Mouse (Mus musculus) right cerebral cortex, postnatal 10 days (tissue): ENCODE data around the gene Tmcc3.
A peak's percentile ranks its signal among the peaks of the same experiment; 100 is the strongest.

Experiments used
- DNase-seq, 2 experiments: peaks; one replicate each; pipeline ENCODE4 v3.0.0; 2021; ENCODE audit warnings: low spot score in 2 of 2

Tmcc3 gene

DNA sequence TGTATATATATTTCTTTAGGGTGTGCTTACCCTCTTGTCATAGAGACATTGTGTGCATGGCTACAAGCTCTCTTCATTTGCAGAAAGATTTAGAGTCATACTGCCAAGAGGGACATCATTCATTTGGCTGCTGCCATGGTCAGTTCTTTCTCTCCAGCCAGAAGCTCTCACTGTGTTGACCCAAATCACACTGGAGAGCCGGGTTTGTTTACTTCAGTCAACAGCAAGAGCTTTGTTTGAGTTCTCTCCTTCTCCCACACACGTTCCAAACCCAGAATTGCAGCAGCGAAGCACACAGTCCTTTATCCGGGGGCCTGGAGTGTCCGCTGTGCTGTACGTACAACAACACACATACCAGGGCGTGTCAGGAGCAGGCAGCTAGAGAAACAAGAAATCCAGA, 154.6 kb downstream of the Tmcc3 start:
- DNase-seq, result peak; percentile 32 to 46

DNA sequence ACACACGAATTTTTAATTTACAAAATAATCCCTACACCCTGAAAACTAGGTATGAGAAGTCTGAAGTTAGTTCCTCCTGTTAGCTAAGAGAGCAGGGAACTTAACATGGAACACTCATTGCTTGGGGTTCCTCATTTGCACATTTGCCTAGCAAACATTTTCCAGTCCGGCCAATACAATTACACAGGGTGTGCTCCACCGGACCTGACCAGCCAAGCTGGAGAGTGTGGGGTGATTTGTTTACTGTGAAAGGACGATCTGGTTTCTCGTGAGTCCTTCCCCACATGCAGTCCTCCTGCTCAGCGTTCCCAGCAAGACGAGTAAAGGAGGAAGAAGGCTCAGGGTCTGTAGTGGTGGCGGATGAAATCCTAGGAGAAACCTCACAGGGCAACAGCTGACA, 159.7 kb downstream of the Tmcc3 start:
- DNase-seq, result no peak

DNA sequence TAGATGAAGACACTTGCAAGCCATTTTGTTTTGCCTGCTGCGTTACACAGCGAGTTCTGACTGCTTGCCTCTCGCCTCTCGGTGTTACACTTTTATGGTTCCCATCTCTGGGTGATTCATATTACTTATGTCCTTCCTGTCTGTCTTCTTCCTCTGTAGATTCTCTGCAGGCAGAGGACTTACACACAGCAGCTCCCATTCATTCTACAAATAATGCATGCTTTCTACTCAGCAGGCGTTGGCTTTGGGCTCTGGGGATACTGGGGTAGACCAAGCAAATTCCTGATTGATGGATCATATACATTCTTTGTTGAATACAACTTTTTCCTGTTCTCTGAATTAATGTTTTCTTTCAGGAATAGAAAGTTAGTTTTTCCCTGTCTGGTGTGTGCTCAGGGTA, 161.8 kb downstream of the Tmcc3 start:
- DNase-seq, result no peak

DNA sequence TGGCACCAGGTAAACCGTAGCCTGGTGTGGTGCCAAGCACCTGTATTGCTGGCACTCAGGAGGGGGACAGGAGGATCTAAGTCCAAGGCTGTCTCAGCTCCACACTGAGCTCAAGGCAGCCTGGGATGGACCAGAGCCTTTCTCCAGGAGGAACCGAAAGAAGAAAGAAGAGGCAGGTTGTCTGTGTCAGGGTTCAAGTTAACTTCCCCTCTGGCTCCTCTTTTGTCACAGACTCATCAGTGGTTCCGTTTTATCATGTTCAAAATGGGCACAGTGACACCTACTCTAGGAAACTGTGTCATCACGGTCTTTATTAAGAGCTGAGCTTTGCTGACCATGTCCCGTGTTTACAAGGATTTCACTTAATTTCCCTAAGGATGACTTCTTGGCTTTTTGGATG, 162.4 kb downstream of the Tmcc3 start:
- no peak for DNase-seq

DNA sequence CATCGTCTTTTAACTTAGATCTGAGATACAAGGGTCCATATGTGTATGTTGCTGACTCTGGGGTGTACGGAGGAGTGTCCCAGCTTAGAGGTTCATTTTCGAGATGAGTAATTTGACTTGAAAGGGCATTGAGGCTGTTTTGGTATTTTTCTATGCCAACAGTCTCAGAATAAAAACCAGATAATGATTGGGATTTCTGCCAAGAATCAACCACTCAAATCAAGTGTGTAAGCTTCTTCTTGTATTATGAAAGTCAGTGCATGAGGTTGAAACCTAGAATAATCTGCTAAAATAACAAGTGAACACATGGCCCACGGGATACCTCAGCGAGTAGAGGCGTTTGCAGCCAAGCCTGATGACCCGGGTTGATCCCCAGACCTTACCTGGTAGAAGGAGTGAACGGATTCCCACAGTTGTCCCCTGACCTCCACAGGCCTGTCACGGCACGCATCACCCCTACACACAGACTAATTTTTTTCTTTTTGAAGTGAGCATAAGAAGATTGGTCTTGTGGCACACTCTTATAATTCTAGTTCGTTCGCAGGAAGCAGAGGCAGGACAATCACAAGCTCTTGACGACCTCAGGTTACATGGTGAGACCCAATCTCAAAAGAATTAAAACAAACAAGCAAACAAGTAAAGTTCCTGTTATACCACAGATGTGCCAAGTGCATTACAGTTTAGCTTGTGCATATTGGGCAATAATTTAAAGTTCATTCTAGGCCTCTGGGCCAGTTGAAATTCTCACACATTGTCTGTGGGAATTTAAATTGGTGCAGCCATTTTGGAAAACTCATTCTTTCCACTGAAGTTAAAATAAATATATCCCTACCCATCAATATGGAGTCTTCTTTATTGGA, 165.8 kb downstream of the Tmcc3 start:
- no peak for DNase-seq

DNA sequence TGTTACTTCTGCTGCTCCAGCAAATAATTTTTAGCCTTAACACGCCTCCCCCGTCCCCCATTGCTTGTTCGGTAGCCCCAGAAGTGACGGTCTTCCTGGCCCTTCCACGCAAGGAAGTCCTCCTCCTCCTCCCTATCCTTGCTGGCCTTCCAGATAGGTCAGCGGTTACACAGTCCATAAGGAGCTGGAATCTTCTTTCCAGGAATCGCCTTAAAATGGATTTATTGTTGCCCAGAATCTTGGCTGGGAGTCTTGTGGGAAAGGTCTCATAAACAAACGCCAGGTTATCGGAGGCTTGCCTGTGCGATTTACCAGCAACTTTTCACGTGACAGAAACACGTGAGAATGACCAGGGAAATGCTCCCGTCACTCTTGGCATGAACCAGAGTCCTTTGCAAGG, 167.9 kb downstream of the Tmcc3 start:
- no peak for DNase-seq

DNA sequence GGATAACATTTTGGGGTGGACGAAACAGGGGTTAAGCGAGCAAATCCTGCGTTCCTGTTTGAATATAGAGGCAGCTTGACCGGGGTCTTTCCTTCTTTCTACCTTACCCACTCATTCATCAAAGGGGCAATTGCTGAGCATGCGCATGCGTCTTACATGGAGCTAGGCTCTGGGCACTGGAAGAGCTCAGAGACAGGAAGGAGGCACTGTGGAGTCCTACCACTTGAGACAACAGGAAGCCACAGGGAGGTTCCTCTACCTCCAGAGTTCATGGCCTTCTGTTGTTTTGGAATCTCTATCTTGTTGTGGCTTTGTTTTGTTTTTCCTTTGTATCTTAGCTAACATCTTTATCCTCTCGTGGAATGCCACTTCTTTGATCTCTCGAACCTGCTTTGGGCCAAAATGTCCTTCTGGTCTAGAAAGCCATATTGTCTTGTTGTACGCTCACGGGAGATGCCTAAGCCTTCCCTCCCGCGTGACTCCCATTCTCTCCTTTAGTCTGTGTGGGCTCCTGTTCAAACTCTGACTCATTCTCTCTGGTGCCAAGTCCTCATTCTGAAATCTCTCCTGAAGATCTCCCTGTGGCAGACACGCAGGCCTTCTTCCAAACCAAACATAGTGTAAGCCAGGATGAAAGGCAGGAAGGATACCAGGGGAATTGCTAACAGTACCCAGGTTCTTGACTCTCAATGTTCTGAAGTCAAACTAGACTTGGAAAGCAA, 168.8 kb downstream of the Tmcc3 start:
- peak; percentile 52 to 60 for DNase-seq

DNA sequence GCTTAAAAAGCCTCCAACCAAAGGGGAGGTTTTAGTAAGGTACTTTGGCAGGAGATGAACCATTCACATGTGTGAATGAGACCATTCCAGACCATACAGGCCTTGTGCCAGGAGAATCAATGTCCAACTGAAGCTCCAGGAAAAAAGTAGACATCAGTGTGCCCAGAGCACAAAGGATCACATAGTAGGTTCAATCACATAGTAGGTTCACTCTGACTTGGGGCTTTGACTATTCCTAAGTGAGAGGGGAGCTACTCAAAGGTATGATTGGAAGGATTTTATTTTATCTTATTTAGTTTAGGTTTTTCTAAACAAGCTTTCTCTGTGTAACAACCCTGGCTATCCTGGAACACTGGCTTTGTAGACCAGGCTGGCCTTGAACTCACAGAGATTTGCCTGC, 169.9 kb downstream of the Tmcc3 start:
- no peak for DNase-seq

DNA sequence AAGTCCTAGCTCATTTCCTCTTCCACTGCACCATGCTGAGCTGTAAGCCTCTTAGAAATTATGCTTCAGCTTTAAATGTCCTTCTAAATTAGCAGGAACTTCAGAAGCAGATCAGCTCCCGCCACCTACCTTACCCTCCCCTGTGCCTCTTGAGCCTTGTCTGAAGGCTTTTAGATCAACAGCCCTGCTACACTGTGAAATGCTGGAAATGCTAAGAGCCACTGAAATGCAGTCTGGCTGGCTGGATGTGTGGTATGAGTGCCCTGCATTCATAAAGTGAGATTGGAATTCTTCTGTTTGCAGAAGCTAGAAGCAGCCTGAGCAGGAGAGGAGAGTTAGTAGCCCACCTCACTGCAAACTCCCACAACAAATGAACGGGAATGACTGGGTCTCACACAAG, 174.4 kb downstream of the Tmcc3 start:
- DNase-seq, result no peak

DNA sequence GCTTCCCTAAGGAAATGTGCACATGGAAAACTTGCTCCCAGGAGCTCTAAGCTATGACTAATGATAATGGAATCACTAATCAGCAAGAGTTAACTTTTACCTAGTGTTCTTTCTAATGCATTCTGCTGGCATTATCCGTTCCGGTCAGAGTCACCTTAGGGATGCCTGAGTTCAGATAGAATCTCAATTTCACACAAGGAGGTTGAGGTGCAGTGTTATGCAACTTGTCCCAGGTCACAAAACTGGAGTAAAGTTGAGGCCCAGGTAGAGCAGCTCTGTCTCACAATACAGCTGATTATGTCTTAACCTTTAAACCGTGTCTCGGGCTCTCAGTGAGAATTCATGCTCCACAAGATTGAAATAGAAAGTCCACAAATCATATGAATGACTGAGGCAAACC, 177.8 kb downstream of the Tmcc3 start:
- no peak for DNase-seq

DNA sequence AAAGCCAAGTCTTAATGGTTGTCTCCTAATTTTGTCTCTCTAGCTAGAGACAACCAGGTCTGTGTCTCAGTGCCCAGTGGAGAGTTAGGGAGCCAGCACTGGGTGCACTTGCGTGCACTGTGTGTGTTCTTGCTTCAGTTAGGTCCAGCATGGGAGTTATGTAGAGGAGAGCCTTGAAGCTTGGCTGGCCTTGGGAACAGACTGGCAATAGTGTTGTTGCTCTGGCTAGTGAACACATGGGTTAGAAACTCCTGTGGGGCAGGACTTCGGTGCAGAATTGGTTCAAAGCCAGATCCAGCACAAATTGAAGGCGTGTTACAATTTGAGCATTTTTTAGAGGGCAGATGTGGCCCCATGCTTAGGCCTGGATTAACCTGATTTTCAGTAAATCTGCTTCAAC, 179.3 kb downstream of the Tmcc3 start:
- DNase-seq, result no peak

DNA sequence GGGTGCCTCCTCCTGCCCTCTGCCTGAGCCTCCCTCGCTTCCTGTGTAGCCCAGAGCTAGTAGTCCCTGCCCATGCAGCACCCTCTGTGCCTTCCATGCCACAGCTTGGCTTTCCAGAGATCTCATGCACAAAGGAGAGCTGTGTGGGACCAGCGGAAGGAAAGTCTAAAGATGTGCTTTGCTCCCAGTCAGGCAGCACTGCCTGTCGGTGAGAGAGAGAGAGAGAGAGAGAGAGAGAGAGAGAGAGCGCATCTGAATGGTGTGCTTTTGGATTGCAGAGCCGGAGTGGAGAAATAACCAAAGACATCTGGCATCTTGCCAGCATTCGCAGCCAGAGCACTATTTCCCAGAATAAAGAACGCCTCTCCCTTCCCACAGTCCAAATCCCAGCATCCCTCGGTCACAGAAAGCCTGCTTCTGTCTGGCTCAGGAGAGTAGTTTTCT, 182.7 kb downstream of the Tmcc3 start:
- DNase-seq, result peak; percentile 84 to 87

DNA sequence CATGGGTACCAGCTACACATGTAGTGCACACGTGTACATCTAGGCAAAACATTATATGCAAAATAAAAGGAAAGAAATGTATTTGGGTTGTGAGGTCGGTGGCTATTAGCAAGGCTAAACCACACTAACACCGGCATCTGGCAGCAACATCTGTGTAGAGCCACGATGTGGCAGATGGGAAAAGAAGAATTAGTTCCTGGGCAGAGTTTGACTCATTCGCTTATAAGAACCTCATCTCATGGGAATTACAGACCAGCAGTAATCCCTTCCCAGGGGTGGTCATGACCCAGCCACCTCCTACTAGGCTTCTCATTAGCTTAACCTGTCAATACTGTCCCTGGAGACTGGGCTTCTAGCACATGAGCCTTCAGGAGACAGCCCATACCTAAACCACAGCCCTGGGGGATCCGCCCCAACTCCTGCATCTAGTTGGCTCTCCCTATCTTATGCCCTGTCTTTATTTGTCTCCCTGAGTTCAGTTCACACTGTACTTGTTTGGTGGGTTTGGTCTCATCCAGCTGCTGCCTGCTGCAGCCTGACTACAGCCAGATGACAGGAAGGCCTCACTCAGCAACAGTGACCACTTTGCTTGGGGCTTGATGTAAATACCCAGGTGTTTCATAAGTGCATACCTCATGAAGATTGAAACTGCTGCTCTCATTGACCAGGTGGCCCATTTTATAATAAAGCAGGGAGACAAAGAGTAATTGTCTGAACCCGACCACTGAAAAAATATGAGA, 183.9 kb downstream of the Tmcc3 start:
- DNase-seq, result no peak

DNA sequence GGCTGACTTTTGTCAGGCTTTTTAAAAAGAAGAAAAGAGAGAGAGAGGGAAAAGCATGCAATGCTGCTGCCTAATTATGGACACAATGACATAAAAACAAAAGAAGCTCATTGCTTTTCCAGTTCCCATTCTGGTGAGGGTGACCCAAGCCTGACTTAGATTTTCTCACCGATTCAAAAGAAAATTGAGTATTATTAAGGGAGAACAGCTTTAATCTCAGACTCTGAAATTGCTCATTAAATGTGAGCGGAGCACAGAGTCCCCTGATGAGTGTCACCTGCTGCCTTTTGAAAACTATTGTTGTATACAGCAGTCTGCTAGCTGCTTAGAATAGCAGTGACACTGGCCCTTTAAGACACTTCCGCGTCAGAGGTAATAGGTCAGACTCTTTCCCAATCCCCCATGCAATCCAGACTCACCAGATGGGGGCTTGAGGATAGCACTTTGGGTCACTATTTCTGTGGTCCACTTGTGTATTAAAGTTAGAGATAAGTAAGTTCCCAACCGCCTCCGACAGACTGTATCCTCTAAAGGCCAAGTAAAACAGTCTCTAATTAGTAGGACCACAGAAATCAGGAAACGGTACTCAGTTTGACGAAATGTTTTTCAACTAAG, 185.2 kb downstream of the Tmcc3 start:
- DNase-seq, result no peak

DNA sequence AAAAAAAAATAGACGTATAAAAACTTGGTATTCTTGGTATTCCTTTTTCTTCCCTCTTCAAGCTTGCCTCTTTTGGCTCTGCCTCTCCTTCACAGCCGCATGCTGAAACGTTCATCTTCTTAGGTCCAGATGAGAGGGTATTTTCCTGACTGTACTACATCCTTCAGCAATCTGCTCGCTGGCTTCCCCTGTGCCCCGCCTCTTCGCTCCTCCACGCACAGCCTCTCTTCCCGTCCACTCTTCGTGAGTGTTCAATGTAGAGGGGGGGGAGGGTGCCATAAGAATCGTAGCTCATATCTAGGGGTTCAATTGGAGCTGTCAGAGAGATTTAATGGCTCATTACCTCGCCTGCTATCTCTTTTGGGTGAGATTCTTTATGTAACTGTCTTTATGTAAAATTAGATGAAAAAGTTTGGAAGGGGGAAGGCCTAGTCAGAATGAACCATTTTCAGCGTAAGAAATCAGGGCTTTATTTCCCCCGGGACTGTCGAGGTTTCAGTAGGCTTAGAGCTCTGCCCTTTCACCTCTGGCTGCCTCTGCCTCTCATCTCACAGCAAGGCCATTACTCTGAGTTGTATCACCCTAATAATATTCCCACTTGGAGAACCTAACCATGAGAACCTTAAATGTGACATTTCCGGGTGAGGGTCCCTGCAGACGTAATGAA, 188.6 kb downstream of the Tmcc3 start:
- no peak for DNase-seq

DNA sequence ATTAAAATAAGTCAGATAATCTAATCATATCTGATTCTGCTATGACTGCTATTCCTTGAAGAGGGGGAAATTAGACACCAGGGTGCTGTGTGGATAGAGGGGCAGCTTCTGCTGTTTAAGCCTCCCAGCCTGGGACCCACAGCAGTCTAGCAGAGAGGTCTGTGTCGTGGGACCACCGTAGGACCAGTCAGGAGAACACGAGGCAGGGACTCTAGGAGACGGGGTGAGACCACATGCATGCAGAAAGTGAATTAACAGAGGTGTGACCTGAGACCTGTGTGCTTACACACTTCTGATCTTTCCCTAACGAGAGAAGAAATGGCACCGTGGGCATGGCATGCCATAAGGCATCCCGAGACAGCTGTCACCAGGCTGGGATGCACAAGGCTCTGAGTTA, 189.1 kb downstream of the Tmcc3 start:
- no peak for DNase-seq

DNA sequence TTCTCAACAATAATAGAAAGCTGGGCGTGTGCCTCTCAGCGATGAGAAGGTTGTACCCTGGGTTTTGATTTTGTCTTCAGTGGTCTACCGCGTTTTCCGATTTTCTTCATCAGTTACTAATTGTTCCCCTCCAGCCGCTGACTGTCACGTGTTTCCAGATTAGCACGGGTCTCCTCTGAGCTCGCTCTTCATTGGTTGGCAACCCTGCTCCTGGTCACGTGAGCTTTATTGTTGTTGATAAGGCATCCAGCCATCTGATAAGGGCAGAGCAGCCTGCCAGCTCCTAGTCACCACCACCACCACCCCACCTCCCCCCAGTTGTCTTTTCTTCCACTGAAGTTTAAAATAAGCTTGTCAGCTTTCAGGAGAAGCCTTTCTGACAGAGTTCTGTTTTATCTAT, 190.0 kb downstream of the Tmcc3 start:
- DNase-seq, result no peak

DNA sequence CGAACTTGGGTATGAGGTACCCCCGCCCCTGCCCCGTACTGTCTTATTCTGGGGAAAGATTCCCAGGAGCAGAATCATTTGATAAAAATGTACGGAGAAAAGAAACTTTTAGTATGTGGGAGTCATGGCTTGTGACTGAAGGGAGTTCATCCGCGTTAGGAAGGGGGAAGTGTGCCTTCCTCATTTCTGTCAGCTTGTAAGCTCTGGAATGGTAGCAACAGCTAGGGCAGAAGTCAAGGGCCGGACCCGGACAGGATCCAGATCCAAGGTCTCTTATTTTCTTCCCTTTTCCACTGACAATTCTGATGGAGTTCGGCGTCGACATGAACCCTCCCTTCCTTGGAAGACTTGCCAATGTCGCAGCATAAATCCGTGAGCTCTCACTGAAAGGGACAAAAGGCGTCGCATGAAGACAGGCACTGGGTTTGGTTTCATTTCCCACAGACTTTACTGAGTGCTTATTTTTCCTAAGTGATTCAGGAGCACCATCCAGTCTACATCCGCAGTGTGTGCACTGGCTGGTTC, 193.6 kb downstream of the Tmcc3 start:
- DNase-seq, result no peak

DNA sequence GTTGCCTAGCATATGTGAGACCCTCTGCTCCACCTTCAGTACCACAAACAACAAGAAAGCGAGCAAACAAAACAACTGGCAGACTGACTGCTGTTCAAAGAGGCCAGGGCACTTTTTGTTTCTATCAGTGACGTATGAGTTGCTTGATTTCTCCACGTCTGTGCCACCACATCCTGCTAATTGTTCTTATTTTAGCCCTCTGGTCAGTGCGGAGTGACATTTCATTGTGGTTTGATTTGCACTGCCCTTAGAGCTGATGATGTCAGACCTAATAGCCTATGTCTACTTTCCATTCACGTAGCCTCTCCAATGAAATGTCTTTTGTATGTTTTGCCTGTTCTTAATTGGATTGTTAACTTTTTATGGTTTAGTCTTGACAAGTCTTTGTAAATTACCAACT, 197.1 kb downstream of the Tmcc3 start:
- no peak for DNase-seq

DNA sequence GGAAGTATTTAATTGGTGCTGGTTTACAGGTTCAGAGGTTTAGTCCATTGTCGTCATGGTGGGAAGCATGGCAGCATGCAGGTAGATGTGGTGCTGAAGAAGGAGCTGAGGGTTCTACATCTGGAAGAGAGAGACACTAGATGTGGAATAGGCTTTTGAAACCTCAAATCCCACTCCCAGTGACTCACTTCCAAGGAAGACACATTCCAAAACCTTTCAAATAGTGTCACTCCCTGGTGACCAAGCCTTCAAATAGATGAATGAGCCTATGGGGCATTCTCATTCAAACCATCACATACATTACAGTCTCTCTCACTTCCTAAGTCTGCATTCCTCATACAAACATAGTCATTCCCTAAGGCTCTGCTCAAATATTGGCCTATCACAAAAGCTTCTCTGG, 201.0 kb downstream of the Tmcc3 start:
- no peak for DNase-seq

DNA sequence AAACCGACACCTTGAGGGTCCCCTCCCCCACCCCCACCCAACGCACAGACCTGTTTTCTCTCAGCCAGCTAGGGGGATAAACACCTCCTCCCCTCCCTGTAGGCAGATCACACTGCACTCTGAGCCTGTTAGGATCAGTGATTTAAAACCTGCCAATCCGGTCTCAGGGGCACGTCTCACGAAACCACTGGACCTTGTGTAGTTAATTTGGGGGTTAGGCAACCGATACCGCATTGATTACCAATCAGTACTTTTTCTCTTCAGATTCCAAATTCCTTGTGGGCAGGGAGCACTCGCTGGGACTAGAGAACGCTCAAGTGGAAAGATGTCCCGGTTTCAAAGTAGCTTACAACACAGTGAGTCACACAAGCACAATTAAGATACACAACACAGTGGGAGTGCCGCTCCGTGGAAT, 202.3 kb downstream of the Tmcc3 start:
- no peak for DNase-seq
